Mouse (Mus musculus): ENCODE results near the gene Hk1.

GRCm38 (mm10) chr10:62252496-62253235 is 127.0 kb downstream of the Hk1 start:
- TF ChIP-seq CTCF (IDR thresholded peaks at IDR 0.05; ENCODE audit: low read depth, low read length) = no peak
- no peak for TF ChIP-seq POLR2A (IDR thresholded peaks at IDR 0.05; ENCODE audit: extremely low read depth, insufficient read depth, low read length)
